Mouse (Mus musculus): ENCODE measurements at regions not wholly inside any gene's neighbourhood (a gene's known extent, or its start where the extent isn't known, plus 50 kb on each side); places are given as distances from the start of the nearest gene placed in this dataset.

- Histone ChIP-seq H3K9me3 (ENCODE audit: control insufficient read depth, low read length) (no peaks in the 10 kb centered on the region), H3K4me1 (ENCODE audit: control insufficient read depth, insufficient read depth, low read length) (no peaks in the 10 kb centered on the region), H3K36me3 (ENCODE audit: control insufficient read depth, insufficient read depth, low read length) (no peaks in the 10 kb centered on the region), H3K27ac (ENCODE audit: low read depth, low read length) (no peak overlapping the region), H3K9ac (ENCODE audit: low read length) (no peak overlapping the region), H3K4me3 (ENCODE audit: low read depth, low read length) (no peak overlapping the region), H3K27me3 (ENCODE audit: control insufficient read depth, insufficient read depth, low read length) (no peaks in the 10 kb centered on the region), H3K4me2 (ENCODE audit: low read depth) (no peak overlapping the region)
- DNase-seq (ENCODE audit: low spot score) (no peak), ATAC-seq (ENCODE audit: insufficient read depth, low FRiP score, low TSS enrichment) (no peak)
These were observed 507.7 kb downstream of the Zbbx start for GRCm38 (mm10) chr3:74657170-74657569.

- H3K9ac ChIP-seq (ENCODE audit: low read length), result no peak overlapping the region
- no peaks in the 10 kb centered on the region for H3K27me3 ChIP-seq (ENCODE audit: control insufficient read depth, insufficient read depth, low read length)
- no peaks in the 10 kb centered on the region for H3K36me3 ChIP-seq (ENCODE audit: control insufficient read depth, insufficient read depth, low read length)
- no peak for ATAC-seq (ENCODE audit: insufficient read depth, low FRiP score, low TSS enrichment)
- H3K4me3 ChIP-seq (ENCODE audit: low read depth, low read length), result no peak overlapping the region
- H3K27ac ChIP-seq (ENCODE audit: low read depth, low read length), result no peak overlapping the region
- H3K4me2 ChIP-seq (ENCODE audit: low read depth), result no peak overlapping the region
- no peak for DNase-seq (ENCODE audit: low spot score)
- H3K4me1 ChIP-seq (ENCODE audit: control insufficient read depth, insufficient read depth, low read length), result no peaks in the 10 kb centered on the region
- no peaks in the 10 kb centered on the region for H3K9me3 ChIP-seq (ENCODE audit: control insufficient read depth, low read length)
These were observed 532.2 kb downstream of the Zbbx start for GRCm38 (mm10) chr3:74632623-74633022.

- Histone ChIP-seq H3K4me2 (ENCODE audit: low read depth) (no peak overlapping the region), H3K4me3 (ENCODE audit: low read depth, low read length) (no peak overlapping the region), H3K36me3 (ENCODE audit: control insufficient read depth, insufficient read depth, low read length) (no peaks in the 10 kb centered on the region), H3K9ac (ENCODE audit: low read length) (no peak overlapping the region), H3K9me3 (ENCODE audit: control insufficient read depth, low read length) (no peaks in the 10 kb centered on the region), H3K4me1 (ENCODE audit: control insufficient read depth, insufficient read depth, low read length) (no peaks in the 10 kb centered on the region), H3K27ac (ENCODE audit: low read depth, low read length) (no peak overlapping the region), H3K27me3 (ENCODE audit: control insufficient read depth, insufficient read depth, low read length) (no peaks in the 10 kb centered on the region)
- DNase-seq (ENCODE audit: low spot score) (no peak), ATAC-seq (ENCODE audit: insufficient read depth, low FRiP score, low TSS enrichment) (no peak)
- 83% methylated on average over 1 of the region's 1 CpGs for WGBS
These were observed 563.4 kb downstream of the Zbbx start for GRCm38 (mm10) chr3:74601328-74602007.

- Histone ChIP-seq H3K9ac (ENCODE audit: low read length) (no peak overlapping the region), H3K4me1 (ENCODE audit: control insufficient read depth, insufficient read depth, low read length) (no peaks in the 10 kb centered on the region), H3K4me2 (ENCODE audit: low read depth) (no peak overlapping the region), H3K27ac (ENCODE audit: low read depth, low read length) (no peak overlapping the region), H3K4me3 (ENCODE audit: low read depth, low read length) (no peak overlapping the region), H3K9me3 (ENCODE audit: control insufficient read depth, low read length) (no peaks in the 10 kb centered on the region), H3K36me3 (ENCODE audit: control insufficient read depth, insufficient read depth, low read length) (no peaks in the 10 kb centered on the region), H3K27me3 (ENCODE audit: control insufficient read depth, insufficient read depth, low read length) (no peaks in the 10 kb centered on the region)
- 83% methylated on average over 3 of the region's 3 CpGs for WGBS
- no peak for DNase-seq (ENCODE audit: low spot score)
- ATAC-seq (ENCODE audit: insufficient read depth, low FRiP score, low TSS enrichment), result no peak; the same call in 1 of the 2 replicates
These were observed 576.0 kb downstream of the Zbbx start for GRCm38 (mm10) chr3:74588703-74589362.

GRCm38 (mm10) chr3:74565176-74565575 is 599.7 kb downstream of the Zbbx start:
- Histone ChIP-seq H3K27ac (ENCODE audit: low read depth, low read length) (no peak overlapping the region), H3K9ac (ENCODE audit: low read length) (no peak overlapping the region), H3K9me3 (ENCODE audit: control insufficient read depth, low read length) (no peaks in the 10 kb centered on the region), H3K36me3 (ENCODE audit: control insufficient read depth, insufficient read depth, low read length) (no peaks in the 10 kb centered on the region), H3K27me3 (ENCODE audit: control insufficient read depth, insufficient read depth, low read length) (no peaks in the 10 kb centered on the region), H3K4me3 (ENCODE audit: low read depth, low read length) (no peak overlapping the region), H3K4me2 (ENCODE audit: low read depth) (no peak overlapping the region), H3K4me1 (ENCODE audit: control insufficient read depth, insufficient read depth, low read length) (no peaks in the 10 kb centered on the region)
- peak; percentile 67; the same call in 1 of the 2 replicates for ATAC-seq (ENCODE audit: insufficient read depth, low FRiP score, low TSS enrichment)
- no peak for DNase-seq (ENCODE audit: low spot score)

- Histone ChIP-seq H3K9me3 (ENCODE audit: control insufficient read depth, low read length) (no peaks in the 10 kb centered on the region), H3K4me1 (ENCODE audit: control insufficient read depth, insufficient read depth, low read length) (no peaks in the 10 kb centered on the region), H3K9ac (ENCODE audit: low read length) (no peak overlapping the region), H3K4me2 (ENCODE audit: low read depth) (no peak overlapping the region), H3K27me3 (ENCODE audit: control insufficient read depth, insufficient read depth, low read length) (no peaks in the 10 kb centered on the region), H3K36me3 (ENCODE audit: control insufficient read depth, insufficient read depth, low read length) (no peaks in the 10 kb centered on the region), H3K27ac (ENCODE audit: low read depth, low read length) (no peak overlapping the region), H3K4me3 (ENCODE audit: low read depth, low read length) (no peak overlapping the region)
- no peak for ATAC-seq (ENCODE audit: insufficient read depth, low FRiP score, low TSS enrichment)
- WGBS, result 89% methylated on average over 4 of the region's 4 CpGs
- no peak for DNase-seq (ENCODE audit: low spot score)
These were observed 630.0 kb downstream of the Zbbx start for GRCm38 (mm10) chr3:74534795-74535194.

GRCm38 (mm10) chr3:74534006-74534698 is 630.7 kb downstream of the Zbbx start:
- 88% methylated on average over 2 of the region's 2 CpGs for WGBS
- Histone ChIP-seq H3K4me1 (ENCODE audit: control insufficient read depth, insufficient read depth, low read length) (no peaks in the 10 kb centered on the region), H3K27me3 (ENCODE audit: control insufficient read depth, insufficient read depth, low read length) (no peaks in the 10 kb centered on the region), H3K9ac (ENCODE audit: low read length) (no peak overlapping the region), H3K27ac (ENCODE audit: low read depth, low read length) (no peak overlapping the region), H3K9me3 (ENCODE audit: control insufficient read depth, low read length) (no peaks in the 10 kb centered on the region), H3K4me2 (ENCODE audit: low read depth) (no peak overlapping the region), H3K36me3 (ENCODE audit: control insufficient read depth, insufficient read depth, low read length) (no peaks in the 10 kb centered on the region), H3K4me3 (ENCODE audit: low read depth, low read length) (no peak overlapping the region)
- DNase-seq (ENCODE audit: low spot score), result no peak
- no peak for ATAC-seq (ENCODE audit: insufficient read depth, low FRiP score, low TSS enrichment)

GRCm38 (mm10) chr3:74483741-74484140 is 681.1 kb downstream of the Zbbx start:
- H3K4me2 ChIP-seq (ENCODE audit: low read depth), result no peak overlapping the region
- H3K4me1 ChIP-seq (ENCODE audit: control insufficient read depth, insufficient read depth, low read length), result no peaks in the 10 kb centered on the region
- no peak for DNase-seq (ENCODE audit: low spot score)
- 79% methylated on average over 1 of the region's 1 CpGs for WGBS
- peak; percentile 50; the same call in 1 of the 2 replicates for ATAC-seq (ENCODE audit: insufficient read depth, low FRiP score, low TSS enrichment)
- H3K27me3 ChIP-seq (ENCODE audit: control insufficient read depth, insufficient read depth, low read length), result no peaks in the 10 kb centered on the region
- no peak overlapping the region for H3K9ac ChIP-seq (ENCODE audit: low read length)
- no peaks in the 10 kb centered on the region for H3K36me3 ChIP-seq (ENCODE audit: control insufficient read depth, insufficient read depth, low read length)
- no peak overlapping the region for H3K4me3 ChIP-seq (ENCODE audit: low read depth, low read length)
- H3K27ac ChIP-seq (ENCODE audit: low read depth, low read length), result no peak overlapping the region
- no peaks in the 10 kb centered on the region for H3K9me3 ChIP-seq (ENCODE audit: control insufficient read depth, low read length)
